Mouse (Mus musculus) ES-Bruce4 (cell line): ENCODE results near the gene Arxes2. TPM values are rescaled to one million over a fixed set of nuclear protein-coding genes. Genes with fewer than 3 reads are reported as not detected.

ENCODE experiments used
- H3K27ac ChIP-seq: 2 replicates; pipeline ENCODE4 v1.5.1; 2012; ENCODE audit warnings: low read length, inconsistent platforms; ENCODE audit not compliant: insufficient read depth
- H3K27me3 ChIP-seq: 2 replicates; pipeline ENCODE4 v1.6.1; 2012; ENCODE audit warnings: mild to moderate bottlenecking, low read length, inconsistent platforms; ENCODE audit not compliant: control insufficient read depth, poor library complexity, insufficient read depth, severe bottlenecking
- H3K36me3 ChIP-seq: 2 replicates; pipeline ENCODE4 v1.6.1; 2012; ENCODE audit warnings: inconsistent platforms, mild to moderate bottlenecking, low read length, moderate library complexity; ENCODE audit not compliant: control insufficient read depth, poor library complexity, insufficient read depth, severe bottlenecking
- H3K4me1 ChIP-seq: one replicate; pipeline ENCODE4 v1.8.1; 2011; ENCODE audit warnings: low read length; ENCODE audit not compliant: control insufficient read depth, insufficient read depth
- H3K4me3 ChIP-seq: 2 replicates; pipeline ENCODE4 v1.5.1; 2011; ENCODE audit warnings: low read depth, mild to moderate bottlenecking, low read length
- H3K9ac ChIP-seq: 2 replicates; pipeline ENCODE4 v1.6.1; 2012; ENCODE audit warnings: low read depth, mild to moderate bottlenecking, inconsistent platforms; ENCODE audit not compliant: poor library complexity, severe bottlenecking
- H3K9me3 ChIP-seq: replicated peaks from 2 replicates; pipeline ENCODE4 v1.6.1; 2012; ENCODE audit warnings: mild to moderate bottlenecking, low read length, inconsistent platforms; ENCODE audit not compliant: control insufficient read depth, poor library complexity, insufficient read depth, severe bottlenecking
- CTCF ChIP-seq: IDR thresholded peaks from one replicate; pipeline ENCODE4 v1.8.1; 2011; ENCODE audit warnings: low read depth, low read length
- EP300 ChIP-seq: IDR thresholded peaks from 2 replicates; pipeline ENCODE4 v1.6.1; 2011; ENCODE audit warnings: low read depth, low read length; ENCODE audit not compliant: insufficient read depth
- POLR2A ChIP-seq: IDR thresholded peaks from one replicate; pipeline ENCODE4 v1.8.1; 2011; ENCODE audit warnings: low read length; ENCODE audit not compliant: insufficient read depth
- polyA plus RNA-seq: library from polyadenylated mRNA; stranded (reverse); fragments of >200 nt; gene quantifications from 2 replicates; pipeline ENCODE4 v1.2.4, GENCODE M21; 2011; ENCODE audit warnings: low read depth; ENCODE audit not compliant: missing spikeins, insufficient read depth, insufficient read length

Arxes2 gene
- polyA plus RNA-seq, 1 experiment, result 14.8 TPM

DNA sequence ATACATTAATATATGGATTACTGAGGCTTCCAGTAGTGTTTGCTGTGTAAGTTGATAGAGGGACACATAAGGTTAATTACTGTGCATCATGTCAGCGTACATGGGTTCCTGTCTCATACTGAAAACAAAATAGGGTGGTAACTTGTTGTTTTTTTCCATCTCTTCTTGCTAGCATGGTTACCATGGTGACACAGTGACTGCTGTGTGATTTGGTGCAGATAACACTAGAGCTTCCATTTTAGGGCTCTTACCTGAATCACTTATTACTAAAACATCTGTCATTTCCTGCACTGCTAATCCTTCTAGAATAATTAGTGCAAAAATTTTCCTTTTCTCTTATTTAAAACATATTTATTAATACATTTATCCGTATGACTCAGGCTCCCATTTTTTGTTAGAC is 31.3 kb upstream of the Arxes2 start:
- Histone ChIP-seq H3K9ac (no peak overlapping the region), H3K4me3 (no peak overlapping the region), H3K9me3 (no peaks in the 10 kb centered on the region), H3K27ac (no peak overlapping the region), H3K27me3 (no peaks in the 10 kb centered on the region), H3K4me1 (no peaks in the 10 kb centered on the region), H3K36me3 (no peaks in the 10 kb centered on the region)
- no peak for TF ChIP-seq POLR2A

DNA sequence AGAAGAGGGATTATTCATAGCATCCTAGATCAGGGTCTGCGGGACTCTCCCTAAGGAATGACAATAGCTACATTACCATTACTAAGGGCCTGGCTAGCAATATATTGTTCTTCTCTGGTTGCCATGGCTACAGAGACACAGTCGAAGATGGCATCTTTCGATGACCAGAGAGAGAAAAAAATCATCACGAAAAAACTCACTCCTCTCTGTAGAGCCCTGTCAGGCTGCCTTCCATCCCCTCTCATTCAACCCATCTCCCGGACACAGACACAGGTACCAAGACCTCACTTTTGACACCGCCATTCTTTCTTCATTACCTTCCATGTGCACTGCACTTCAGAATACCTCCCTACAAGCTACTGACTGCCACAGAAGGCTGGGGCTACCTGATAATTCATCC is 30.5 kb upstream of the Arxes2 start:
- no peaks in the 10 kb centered on the region for H3K4me1 ChIP-seq
- TF ChIP-seq CTCF, result no peak
- TF ChIP-seq POLR2A, result no peak
- TF ChIP-seq EP300, result no peak

DNA sequence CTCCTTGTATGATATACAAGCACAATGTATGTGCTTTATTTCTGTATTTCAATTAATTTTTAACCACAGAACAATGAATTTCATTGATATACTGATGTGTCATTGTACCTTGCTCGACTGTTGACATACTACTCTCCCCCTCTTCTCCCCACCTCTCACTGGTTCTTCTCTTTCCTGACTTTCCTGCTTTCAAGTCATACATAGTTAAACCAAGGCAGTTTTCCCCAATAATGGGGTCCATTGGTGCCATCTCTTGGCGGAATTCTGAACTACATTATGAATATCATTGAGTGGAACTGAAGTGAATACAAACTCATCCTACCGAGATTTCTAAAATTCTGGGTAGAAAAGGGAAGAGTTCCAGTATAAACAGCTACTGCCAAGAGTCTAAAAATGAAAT is 30.0 kb upstream of the Arxes2 start:
- no peak overlapping the region for H3K4me3 ChIP-seq
- TF ChIP-seq CTCF (no peak), EP300 (no peak), POLR2A (no peak)
- no peaks in the 10 kb centered on the region for H3K36me3 ChIP-seq
- H3K27ac ChIP-seq, result no peak overlapping the region
- H3K4me1 ChIP-seq, result no peaks in the 10 kb centered on the region
- no peaks in the 10 kb centered on the region for H3K27me3 ChIP-seq
- no peaks in the 10 kb centered on the region for H3K9me3 ChIP-seq
- H3K9ac ChIP-seq, result no peak overlapping the region

More for the DNA sequence above, 30.5 kb upstream of the Arxes2 start:
- H3K36me3 ChIP-seq, result no peaks in the 10 kb centered on the region
- H3K4me3 ChIP-seq, result no peak overlapping the region
- H3K9ac ChIP-seq, result no peak overlapping the region
- no peak overlapping the region for H3K27ac ChIP-seq
- no peaks in the 10 kb centered on the region for H3K27me3 ChIP-seq
- no peaks in the 10 kb centered on the region for H3K9me3 ChIP-seq

DNA sequence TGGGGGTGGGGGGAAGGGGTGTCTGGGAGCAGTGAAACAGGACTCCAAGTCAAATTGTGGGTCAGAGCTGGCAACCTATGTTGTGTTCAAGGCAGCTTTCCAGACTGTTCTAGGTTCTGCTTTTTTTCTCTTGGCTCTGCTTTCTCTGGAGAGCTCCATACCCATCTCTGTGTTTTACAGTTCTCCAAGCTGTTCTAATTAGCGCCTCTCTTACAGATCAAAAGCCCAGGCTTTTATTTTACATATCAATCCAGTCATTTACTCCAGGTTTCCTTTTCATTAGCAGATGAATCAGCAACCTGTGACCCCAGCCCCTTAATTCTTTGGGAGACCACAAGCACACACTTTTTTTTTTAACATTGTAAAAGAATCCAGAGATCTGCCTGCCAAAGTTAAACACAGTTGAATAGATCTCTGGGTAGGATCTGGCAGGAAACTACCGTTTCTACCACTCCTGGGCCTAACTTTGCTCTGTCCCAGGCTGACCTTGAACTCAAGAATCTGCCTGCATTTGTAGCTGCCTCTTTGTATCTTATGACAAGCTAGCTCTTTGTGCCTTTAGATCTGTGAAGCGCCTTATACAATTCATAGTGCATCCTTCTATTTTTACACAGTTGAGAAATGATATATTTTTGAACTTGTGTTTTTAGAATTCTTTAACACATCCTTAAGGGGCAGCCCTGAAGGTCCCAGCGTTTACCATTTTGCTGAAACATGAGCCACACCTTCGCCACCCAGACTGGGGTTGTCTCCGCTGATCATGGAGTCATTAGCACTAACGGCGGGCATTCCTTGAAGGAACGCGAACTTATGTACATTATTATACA is 19.8 kb upstream of the Arxes2 start:
- TF ChIP-seq POLR2A (no peak), EP300 (no peak), CTCF (no peak)
- Histone ChIP-seq H3K27ac (peak overlapping the region; percentile 82), H3K4me3 (no peak overlapping the region), H3K36me3 (no peaks in the 10 kb centered on the region), H3K27me3 (no peaks in the 10 kb centered on the region), H3K9me3 (no peaks in the 10 kb centered on the region; the same call in 1 of the 2 replicates), H3K9ac (no peak overlapping the region), H3K4me1 (no peaks in the 10 kb centered on the region)

DNA sequence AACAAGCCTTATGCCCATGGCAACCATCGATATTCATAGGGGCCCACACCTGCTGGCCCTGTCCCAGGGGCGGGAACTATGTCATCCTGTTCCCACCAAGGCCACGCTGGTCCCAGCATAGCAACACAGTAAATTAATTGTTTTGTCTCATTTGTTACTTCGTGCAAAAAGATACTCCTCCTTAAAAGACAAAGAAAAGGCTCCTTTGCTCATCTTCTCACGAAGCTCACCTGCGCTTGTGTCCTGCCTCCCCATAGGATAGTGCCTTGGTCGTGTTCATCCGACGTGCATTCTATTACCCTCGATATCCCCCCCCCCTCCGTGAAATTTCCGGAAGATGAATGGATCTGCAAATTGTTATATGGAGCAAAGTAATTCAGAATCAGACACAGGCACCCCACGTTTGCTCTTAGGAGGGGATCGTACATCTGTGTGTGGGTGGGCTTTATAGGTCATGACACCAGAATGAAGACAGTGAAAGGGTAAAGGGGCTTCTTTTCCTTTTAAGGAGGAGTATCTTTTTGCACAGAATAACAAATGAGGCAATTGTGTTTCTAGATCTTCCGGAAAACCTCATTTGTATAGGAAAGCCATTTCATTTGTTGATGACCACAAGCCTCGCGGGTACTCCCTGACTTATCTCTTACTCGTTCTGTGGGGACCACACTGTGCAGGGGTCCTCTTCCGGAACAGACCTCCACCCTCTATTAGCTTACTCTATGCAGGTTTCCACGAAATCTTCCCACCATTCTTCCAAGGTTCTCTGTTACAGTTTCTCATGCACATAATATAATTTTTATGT is 19.0 kb upstream of the Arxes2 start:
- H3K9ac ChIP-seq, result no peak overlapping the region
- H3K36me3 ChIP-seq, result no peaks in the 10 kb centered on the region
- peak overlapping the region; percentile 82 for H3K27ac ChIP-seq
- H3K4me3 ChIP-seq, result no peak overlapping the region
- no peaks in the 10 kb centered on the region for H3K27me3 ChIP-seq
- TF ChIP-seq POLR2A (no peak), CTCF (no peak), EP300 (no peak)
- no peaks in the 10 kb centered on the region; the same call in 1 of the 2 replicates for H3K9me3 ChIP-seq
- no peaks in the 10 kb centered on the region for H3K4me1 ChIP-seq

DNA sequence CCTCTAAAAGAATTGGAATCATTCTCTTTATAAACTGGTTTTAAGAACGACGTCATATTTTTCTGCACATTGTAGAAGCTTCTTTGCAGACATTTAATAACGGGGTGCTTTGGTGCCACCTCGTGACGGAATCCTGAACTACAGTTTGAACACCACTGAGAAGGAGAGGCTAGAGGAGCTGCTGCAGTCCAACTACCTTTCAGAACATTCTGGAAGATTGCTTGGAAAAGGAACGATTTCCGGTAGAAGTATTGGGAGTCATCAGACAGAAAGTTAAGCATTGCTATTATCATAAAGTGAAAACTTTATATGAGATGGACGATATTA is 18.4 kb upstream of the Arxes2 start:
- peak; percentile 16 for TF ChIP-seq CTCF
- TF ChIP-seq POLR2A, result no peak
- TF ChIP-seq EP300, result no peak
- Histone ChIP-seq H3K9me3 (no peaks in the 10 kb centered on the region; the same call in 1 of the 2 replicates), H3K27ac (peak overlapping the region; percentile 24; the same call in 1 of the 2 replicates), H3K4me1 (no peaks in the 10 kb centered on the region), H3K36me3 (no peaks in the 10 kb centered on the region), H3K9ac (no peak overlapping the region), H3K27me3 (no peaks in the 10 kb centered on the region), H3K4me3 (no peak overlapping the region)
